Mouse (Mus musculus) left cerebral cortex, postnatal 25 days (tissue): ENCODE data around the gene Mtf2. TPM values are rescaled to one million over a fixed set of nuclear protein-coding genes. Genes with fewer than 3 reads are reported as not detected.
A peak's percentile ranks its signal among the peaks of the same experiment; 100 is the strongest.
"Not testable (repeated sequence)": the region's sequence is repeated elsewhere in the genome, so short reads cannot be mapped to it uniquely, and the experiment has no call there.

Source experiments
- DNase-seq, 2 experiments: peaks; one replicate each; pipeline ENCODE4 v3.0.0; 2022; ENCODE audit warnings: low spot score in 2 of 2, mixed read lengths in 1 of 2
- intact Hi-C: fragments of 180-260 bp; cut with DNase I; formaldehyde crosslinking; loops from one replicate; pipeline ENCODE4 v1.15.1; 2025
- total RNA-seq, 2 experiments: library from RNA; stranded (reverse); gene quantifications; 2 replicates each; pipeline ENCODE4 v1.2.3; 2021

The Mtf2 gene
- 10 to 100 TPM; 51.7 to 55.8 TPM for total RNA-seq

DNA sequence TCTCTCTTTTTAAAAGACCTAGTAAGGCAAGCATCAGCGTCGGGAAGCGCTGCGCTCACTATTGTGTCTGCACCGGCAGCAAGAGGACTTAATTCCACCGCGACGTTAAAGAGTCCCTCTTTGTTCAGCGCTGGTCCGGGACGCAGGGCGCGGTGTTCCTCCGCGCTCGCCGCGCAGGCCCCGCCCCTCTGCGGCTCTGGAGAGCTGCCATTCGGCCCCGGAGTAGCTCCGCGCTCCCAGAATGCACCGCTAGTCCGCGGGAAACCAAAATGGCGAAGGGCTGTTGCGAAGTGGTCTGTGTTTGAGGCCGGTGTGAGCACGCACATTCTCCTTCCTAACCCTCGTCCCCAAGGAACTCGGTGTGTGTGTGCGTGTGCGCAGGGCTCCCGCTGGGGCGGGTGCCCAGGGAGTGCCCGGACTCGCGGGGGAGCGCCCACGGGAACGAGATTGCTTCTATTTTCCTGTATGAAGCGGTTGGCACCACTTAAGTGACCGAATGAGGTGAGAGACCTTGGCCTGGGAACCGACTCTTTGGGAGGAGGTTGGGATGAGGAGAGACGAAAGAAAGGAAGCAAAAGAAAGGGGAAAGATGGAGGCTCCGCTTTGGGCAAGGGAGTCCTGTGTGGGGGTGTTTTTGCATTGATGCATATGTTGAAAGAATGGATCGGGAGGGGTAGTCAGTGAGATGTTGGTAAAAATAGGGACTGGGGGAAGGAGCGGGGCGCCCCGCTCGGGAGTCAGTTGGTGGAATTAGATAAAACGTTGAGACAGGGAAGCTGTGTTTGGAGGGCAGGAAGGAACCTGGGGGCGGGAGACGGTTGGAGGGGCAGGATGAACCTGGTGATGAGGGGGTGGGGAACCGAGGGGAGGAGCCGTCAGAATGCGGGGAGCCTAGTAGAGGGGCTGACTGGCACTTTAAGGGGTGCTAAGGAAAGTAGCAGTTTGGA, at the start of gene Mtf2:
Gene Mtf2, plus strand, starts transcription at position 210 of the 947 bp plus-strand sequence.
- intact Hi-C loops, result loop anchor here (1.0 to 2.0 kb wide), 4 partner anchors 67 to 303 kb away; partner anchors contain the start of genes Ccdc18, Dr1, Fam69a and Tmed5
- DNase-seq, result peak; percentile 97

DNA sequence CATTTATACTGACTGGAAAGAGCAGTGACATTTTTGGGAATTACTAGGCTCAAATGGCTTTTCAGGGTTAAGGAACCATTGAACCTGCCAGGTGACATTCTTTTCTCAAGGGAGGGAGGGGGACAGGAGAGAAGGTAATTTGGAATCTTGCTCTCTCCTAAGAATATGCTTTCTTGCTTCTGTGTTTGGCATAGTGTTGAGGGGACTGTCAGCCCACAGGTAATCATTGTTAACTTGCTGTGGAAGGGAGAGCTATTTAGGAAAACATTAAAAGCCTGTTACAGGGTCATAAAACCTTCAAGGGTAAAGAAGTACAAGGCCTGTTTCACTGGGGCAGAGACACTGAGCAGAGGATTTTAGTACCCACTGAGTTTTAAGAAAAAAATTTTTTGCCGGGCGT, 48.2 kb upstream of the Mtf2 start:
- no peak for DNase-seq
- intact Hi-C loops, result no loop called here

DNA sequence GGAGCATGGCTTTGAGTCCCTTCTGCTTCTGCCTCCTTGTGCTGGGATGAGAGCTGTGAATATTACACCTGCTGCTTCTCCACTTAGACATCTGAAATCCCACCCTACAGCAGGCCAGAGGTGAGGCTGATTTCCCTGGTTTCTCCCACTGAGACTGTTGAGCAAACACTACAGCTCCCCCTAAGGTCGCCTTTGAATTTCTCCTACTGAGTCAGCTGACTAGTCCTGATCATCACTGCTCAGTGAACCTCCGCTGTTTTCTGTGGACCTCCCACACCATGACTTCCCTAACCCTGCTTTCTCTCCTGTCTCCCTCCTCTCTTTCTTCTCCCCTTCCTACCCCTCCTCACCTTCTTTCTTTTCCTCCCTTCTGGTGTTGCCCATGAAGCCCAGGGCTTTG, 46.1 kb upstream of the Mtf2 start:
- intact Hi-C loops, result no loop called here
- DNase-seq, result no peak

DNA sequence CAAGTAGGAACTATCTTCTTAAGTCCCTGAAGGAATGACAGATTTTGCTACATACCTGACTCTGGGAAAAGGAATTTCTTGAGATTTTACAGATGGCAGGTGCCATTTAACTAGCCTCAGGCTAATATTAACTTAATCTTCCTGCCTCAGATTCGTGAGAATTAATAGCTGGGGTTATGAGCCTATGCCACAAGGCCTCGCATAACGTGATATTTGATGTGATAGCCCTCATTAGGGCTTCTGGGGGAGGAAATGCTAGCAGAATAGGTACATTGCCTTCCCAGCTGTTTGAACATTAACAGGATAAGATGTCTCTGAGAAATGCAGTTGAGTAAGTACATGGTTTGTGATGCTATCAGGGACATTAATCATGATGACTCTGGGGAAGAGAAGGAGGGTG, 44.1 kb upstream of the Mtf2 start:
- DNase-seq, result no peak
- intact Hi-C loops, result no loop called here

DNA sequence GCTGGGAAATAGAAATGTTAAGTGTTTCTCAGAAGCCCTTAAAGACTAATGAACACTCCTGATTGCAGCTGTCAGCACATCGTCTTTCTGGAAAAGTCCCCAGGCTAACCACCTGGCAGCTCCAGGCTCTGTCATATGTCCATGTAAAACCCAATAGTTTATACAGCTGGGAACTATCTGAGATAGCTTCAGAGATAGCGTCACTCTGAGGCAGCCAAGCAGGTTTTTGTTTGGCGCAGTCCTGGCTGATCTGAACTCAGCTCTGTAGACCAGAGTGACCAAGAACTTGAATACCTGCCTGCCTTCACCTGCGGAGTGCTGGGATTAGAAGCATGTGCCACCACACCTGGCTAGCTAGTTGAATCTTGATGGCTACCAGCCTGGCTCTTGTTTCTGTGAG, 37.2 kb upstream of the Mtf2 start:
- DNase-seq, result no peak
- intact Hi-C loops, result no loop called here

DNA sequence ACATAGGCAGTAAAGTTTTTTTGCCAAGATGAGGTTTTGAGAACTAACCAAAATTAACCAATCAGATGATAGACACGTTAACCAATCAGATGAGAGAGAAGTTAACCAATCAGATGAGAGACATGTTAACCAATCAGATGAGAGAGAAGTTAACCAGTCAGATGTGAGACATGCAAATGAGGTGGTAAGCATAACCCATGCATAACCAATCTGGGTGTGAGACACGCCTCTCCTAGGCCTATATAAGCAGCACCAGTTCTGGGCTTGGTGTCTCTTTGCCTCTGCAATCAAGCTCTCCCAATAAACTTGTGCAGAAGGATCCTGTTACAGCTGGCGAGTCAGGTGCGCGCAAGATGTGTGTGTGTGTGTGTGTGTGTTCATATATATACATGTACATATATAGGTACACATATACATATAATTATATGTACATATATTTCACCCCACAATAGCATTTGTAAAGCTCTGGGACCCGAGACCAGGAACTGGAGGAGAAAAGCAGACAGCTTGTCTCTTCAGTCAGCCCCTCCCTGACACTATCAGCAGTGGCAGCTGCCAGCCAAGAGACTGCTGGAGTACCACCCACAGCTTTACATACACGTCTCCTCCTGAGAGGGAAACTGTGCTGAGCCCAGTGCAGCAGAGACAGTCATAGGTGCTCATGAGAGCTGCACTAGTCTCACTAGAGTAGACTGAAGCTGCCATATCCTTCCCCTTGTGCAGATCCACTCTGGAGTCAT, 36.5 kb upstream of the Mtf2 start:
- peak; percentile 5 to 27 for DNase-seq
- intact Hi-C loops, result not testable (repeated sequence)

DNA sequence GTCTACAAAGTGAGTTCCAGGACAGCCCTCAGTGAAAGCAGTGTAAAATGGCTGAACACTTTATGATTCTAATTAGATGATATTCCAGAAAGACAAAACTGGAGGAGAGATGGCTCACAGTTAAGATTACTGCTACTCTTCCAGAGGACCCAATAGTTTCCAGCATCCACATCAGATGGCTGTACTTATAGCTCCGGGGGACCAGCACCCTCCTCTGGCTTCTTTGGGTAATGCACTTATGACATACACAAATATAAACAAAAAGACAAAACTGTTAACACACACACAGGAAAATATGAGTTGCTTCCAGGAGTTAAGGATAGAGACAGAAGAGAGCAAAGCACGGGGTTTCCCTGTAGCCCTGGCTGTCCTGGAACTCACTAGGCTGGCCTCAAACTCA, 35.5 kb upstream of the Mtf2 start:
- intact Hi-C loops, result loop anchor here (5.0 kb wide), 1 partner anchor 108 kb away; no protein-coding TSS in a partner anchor
- no peak for DNase-seq

DNA sequence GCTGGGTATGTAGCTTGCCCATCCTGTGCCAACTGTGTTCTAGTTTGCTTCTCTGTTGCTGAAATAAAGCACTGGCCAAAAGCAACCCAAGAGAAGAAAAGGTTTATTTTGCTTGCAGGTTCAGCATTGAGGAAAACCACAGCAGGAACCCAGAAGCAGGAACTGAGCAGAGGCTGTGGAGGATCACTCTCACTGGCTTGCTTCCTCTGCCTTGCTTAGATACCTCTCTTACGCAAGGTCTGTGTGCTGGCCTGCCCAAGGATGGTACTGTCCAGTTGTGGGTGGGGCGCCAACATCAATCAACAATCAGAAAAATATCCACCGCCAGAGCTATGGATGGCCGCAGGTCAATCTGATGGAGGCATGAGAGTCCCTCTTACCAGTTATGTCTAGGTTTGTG, 34.2 kb upstream of the Mtf2 start:
- no peak for DNase-seq
- intact Hi-C loops, result loop anchor here (5.0 kb wide), 1 partner anchor 109 kb away; no protein-coding TSS in a partner anchor

DNA sequence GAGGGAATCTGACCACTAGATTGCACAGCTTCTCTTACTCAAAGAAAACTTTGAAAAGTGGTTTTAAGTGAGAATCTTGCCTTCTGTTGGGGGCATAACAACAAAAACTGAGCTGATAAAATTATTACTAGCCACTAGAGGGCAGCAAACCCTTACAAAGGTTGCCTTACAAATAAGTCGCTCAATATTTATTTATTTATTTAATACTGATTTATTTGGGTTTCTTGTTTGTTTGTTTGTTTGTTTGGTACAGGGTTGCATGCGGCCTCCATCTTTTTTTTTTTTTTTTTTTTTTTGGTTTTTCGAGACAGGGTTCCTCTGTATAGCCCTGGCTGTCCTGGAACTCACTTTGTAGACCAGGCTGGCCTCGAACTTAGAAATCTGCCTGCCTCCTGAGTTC, 31.3 kb upstream of the Mtf2 start:
- DNase-seq, result peak; percentile 35 to 65
- intact Hi-C loops, result loop anchor here (5.0 kb wide), 1 partner anchor 112 kb away; no protein-coding TSS in a partner anchor

DNA sequence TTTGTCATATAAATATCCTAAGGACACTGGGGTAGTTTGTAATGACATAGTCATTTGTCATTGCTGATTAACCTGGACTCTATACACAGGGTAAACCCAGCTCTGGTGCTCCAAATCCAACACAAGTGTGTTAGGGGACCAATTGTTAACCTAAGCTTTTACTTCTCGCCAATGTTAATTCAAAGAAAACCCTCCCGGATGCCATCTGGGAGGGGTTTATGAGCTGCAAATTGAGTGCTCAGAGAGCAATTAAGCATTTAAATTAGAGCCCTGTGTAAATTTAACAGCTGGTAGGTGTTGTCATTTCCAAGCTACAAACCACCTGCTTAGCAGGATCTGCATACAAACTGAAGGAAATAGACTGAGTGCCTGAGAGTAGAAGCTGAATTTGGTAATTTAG, 30.0 kb upstream of the Mtf2 start:
- intact Hi-C loops, result loop anchor here (5.0 kb wide), 1 partner anchor 127 kb away; no protein-coding TSS in a partner anchor
- DNase-seq, result no peak

DNA sequence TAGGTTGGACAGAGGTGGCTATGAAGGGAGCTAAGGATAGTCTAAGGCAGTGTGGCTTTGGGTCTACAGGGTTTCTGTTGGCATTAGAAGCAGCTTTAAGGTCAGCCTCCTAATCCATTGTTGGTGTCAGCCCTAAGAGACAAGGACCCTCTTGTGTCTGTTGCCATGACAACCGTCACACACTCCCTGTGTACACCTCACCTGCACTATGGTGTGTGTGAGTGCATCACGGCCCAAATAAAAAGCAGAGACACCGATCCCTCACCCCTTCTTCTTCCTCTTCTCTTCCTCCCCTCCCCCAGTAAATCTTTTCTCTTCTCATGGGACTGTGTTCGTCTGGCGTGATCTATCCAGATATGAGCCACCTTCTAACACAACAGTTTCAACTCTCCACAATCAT, 23.4 kb upstream of the Mtf2 start:
- intact Hi-C loops, result no loop called here
- no peak for DNase-seq

DNA sequence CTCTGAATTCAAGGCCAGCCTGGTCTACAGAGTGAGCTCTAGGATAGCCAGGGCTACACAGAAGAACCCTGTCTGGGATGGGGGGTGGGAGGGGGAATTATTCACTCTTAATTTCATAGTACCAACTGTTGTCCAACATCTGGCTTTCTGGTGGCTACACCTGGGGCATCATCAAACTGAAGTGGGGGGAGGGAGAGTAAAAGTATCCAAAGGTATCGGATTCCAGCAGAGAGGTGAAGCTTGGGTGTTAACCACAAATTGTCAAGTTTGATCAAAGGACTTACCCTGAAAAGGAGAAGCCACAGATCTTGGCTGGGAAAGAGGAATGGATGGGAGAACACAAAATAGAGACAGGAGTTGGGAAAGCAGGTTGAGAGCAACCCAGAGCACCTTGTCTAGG, 21.6 kb upstream of the Mtf2 start:
- intact Hi-C loops, result no loop called here

DNA sequence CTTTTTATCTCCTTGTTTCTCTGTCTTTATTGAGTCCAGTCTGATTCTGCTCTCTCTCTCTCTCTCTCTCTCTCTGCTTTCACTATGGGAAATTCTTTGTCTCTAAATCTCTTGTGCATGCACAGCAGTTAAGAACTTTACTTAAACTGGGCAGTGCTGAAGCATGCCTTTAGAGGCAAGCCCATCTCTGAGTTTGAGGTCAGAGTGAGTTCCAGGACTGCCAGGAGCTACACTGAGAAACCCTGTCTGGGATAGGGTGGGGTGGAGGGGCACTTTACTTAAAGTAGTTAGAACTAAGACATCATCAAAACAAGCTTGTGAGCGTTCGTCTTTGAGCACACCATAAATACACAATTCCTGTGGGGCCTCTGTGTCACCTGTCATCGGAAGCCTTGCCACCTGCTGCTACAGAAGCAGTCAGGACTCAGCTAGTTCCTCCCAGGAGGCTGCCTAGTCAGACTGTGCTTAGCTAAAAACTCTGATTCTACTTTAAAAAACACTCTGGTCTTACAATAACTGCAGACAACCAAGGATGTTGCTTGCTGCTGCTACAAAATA, 15.7 kb upstream of the Mtf2 start:
- no peak for DNase-seq
- intact Hi-C loops, result no loop called here

More for the DNA sequence above, 21.6 kb upstream of the Mtf2 start:
- no peak for DNase-seq

DNA sequence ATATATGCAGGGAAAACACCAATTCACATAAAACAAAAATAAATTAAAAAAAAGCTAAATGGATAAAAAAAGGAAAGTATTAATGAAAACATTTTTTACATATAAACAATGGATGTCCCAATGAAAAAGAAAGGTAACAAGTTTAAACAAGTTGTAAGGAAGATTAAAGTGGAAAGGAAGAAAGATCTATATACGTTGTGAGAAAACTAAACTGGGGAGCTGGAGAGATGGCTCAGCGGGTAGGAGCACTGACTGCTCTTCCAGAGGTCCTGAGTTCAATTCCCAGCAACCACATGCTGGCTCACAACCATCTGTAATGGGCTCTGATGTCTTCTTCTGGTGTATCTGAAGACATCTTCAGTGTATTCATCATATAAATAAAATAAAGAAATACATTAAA, 14.4 kb upstream of the Mtf2 start:
- intact Hi-C loops, result no loop called here
- no peak for DNase-seq

DNA sequence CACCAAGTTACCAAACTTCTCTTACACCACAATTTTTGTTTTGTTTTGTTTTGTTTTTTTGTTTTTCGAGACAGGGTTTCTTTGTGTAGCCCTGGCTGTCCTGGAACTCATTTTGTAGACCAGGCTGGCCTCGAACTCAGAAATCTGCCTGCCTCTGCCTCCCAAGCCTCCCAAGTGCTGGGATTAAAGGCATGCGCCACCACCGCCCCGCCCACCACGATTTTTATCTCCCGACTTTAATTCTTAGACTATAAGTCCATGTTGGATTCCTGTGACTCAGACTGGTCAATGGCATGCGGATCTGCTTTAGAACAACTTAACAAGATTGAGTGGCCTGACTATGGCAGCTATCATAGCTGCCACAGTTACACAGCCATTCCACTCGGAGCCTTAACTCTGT, 13.7 kb upstream of the Mtf2 start:
- DNase-seq, intact Hi-C loops: not testable (repeated sequence)

DNA sequence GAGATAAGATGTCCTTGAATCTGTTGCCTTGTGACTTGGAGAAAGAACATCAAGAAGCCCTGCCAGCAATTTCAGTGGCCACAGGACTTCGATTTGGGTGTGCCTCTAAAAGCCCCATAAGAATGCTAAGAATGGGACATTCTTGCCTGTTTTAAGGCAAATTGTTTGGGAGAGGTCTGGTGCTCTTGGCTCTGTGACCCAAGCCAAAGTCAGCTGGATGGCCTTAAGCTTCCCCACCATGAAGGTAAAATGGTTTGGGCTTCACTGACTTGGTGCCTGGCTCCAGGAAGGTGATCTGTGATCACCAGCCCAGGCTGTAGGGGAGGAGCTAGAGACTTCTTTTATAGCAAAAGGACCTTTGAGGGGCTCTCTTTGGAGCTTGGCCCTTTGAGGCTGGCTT, 13.3 kb upstream of the Mtf2 start:
- intact Hi-C loops, result no loop called here
- DNase-seq, result no peak

DNA sequence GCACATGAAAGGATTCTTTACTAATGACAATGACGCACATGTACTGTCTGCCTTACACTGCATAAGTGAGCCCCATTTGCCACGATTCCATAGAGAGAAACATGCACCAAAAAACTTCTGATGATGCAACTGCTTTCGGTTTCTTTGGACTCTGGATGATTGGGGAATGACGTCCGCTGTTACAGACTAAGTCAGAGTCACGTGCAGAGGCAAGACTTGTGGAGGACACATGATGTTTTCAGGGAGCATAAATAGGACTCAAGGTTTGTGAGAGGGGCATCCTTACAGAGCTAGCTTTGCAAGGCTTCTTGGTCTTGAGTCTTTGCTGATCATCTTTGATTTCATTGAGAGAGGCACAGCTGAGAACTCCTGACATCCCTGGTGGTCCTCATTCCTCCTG, 11.9 kb upstream of the Mtf2 start:
- intact Hi-C loops, result no loop called here
- DNase-seq, result no peak

DNA sequence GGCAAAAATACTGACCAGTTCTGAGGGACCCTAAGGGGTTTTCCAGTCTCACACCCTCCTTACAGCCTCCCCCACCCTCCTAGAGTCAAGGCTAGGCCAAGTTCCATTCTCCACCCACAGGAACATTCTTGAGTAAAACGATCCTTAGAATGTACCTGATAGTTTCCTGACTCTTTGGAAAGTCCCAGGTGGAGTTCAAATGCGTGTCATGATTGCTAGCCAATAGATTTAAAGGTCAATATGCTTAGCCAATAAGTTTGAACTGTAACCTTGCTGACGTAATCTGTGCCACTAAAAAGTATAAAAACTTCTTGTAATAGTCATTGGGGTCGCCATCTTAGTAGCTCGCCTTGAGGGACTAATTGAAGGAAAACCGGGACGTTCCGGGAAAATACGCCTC, 5.1 kb upstream of the Mtf2 start:
- DNase-seq, result no peak
- intact Hi-C loops, result no loop called here

DNA sequence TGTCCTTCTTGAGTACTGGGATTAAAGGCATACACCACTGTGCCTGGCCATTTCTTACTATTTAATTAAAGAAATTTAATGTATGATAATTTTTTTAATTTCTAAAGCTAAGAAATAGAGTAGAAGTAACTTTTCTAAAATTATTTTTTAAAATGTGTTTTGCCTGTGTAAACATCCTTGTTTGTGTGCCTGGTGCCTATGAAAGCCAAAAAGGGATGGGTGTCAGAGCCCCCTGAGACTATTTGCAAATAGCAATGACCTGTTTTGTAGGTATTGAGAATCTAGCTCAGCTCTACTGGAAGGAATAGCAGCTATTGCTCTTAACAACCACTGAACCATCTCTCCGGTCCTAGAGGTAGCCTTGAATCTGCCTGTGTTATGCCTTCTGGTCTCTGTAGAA, 6.8 kb downstream of the Mtf2 start:
- intact Hi-C loops, result no loop called here
- no peak for DNase-seq

DNA sequence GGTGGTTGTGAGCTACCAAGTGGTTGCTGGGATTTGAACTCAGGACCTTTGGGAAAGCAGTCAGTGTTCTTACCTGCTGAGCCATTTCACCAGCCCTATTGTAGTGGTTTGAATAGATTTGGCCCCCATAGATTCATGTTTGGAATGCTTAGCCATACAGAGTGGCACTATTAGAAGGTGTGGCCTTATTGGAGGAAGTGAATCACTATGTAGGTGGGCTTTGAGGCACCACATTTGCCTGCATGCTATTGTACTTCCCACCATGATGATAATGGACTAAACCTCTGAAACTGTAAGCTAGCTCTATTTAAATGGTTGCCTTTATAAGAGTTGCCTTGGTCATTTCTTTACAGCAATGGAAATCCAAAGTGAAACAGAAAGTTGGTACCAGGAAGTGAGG, 10.8 kb downstream of the Mtf2 start:
- DNase-seq, result no peak
- intact Hi-C loops, result no loop called here
